Mouse (Mus musculus) thymus, postnatal 4 days (tissue): ENCODE results near the gene Usp54.
A peak's percentile ranks its signal among the peaks of the same experiment; 100 is the strongest.
"Not testable (repeated sequence)": the region's sequence is repeated elsewhere in the genome, so short reads cannot be mapped to it uniquely, and the experiment has no call there.

ENCODE experiments used
- DNase-seq: peaks from one replicate; pipeline ENCODE4 v3.0.0; 2021

Usp54 gene

GRCm38 (mm10) chr14:20654690-20655421 lies 14.0 kb upstream of the Usp54 start:
- no peak for DNase-seq

- DNase-seq: no peak
These were observed 10.9 kb upstream of the Usp54 start for GRCm38 (mm10) chr14:20651722-20652256.

- no peak for DNase-seq
These were observed 10.1 kb upstream of the Usp54 start for GRCm38 (mm10) chr14:20651000-20651399.

- no peak for DNase-seq
These were observed 5.5 kb upstream of the Usp54 start for GRCm38 (mm10) chr14:20646381-20646780.

GRCm38 (mm10) chr14:20645547-20645946 lies 4.7 kb upstream of the Usp54 start:
- no peak for DNase-seq

GRCm38 (mm10) chr14:20641438-20641875 lies 594 bp upstream of the Usp54 start:
- no peak for DNase-seq

GRCm38 (mm10) chr14:20639918-20640619 lies 794 bp downstream of the Usp54 start:
- peak; percentile 79 for DNase-seq

GRCm38 (mm10) chr14:20638702-20639101 lies 2.2 kb downstream of the Usp54 start:
- DNase-seq: no peak

- no peak for DNase-seq
These were observed 2.9 kb downstream of the Usp54 start for GRCm38 (mm10) chr14:20637818-20638574.

GRCm38 (mm10) chr14:20636968-20637367 lies 3.9 kb downstream of the Usp54 start:
- not testable (repeated sequence) for DNase-seq

- DNase-seq: no peak
These were observed 5.3 kb downstream of the Usp54 start for GRCm38 (mm10) chr14:20635546-20635945.

GRCm38 (mm10) chr14:20631253-20631652 lies 9.6 kb downstream of the Usp54 start:
- no peak for DNase-seq

- no peak for DNase-seq
These were observed 13.9 kb downstream of the Usp54 start for GRCm38 (mm10) chr14:20626971-20627370.

GRCm38 (mm10) chr14:20626447-20626846 lies 14.4 kb downstream of the Usp54 start:
- DNase-seq: no peak

GRCm38 (mm10) chr14:20622907-20623306 lies 18.0 kb downstream of the Usp54 start:
- DNase-seq: no peak

GRCm38 (mm10) chr14:20622412-20622811 lies 18.5 kb downstream of the Usp54 start:
- no peak for DNase-seq

GRCm38 (mm10) chr14:20621903-20622302 lies 19.0 kb downstream of the Usp54 start:
- no peak for DNase-seq

GRCm38 (mm10) chr14:20619131-20619530 lies 21.7 kb downstream of the Usp54 start:
- no peak for DNase-seq

- DNase-seq: no peak
These were observed 22.7 kb downstream of the Usp54 start for GRCm38 (mm10) chr14:20618211-20618610.

- no peak for DNase-seq
These were observed 24.4 kb downstream of the Usp54 start for GRCm38 (mm10) chr14:20616421-20616820.

GRCm38 (mm10) chr14:20615075-20615474 lies 25.8 kb downstream of the Usp54 start:
- no peak for DNase-seq

- no peak for DNase-seq
These were observed 28.0 kb downstream of the Usp54 start for GRCm38 (mm10) chr14:20612820-20613219.

GRCm38 (mm10) chr14:20610146-20610545 lies 30.7 kb downstream of the Usp54 start:
- DNase-seq: no peak
